Mouse (Mus musculus): ENCODE data around the gene Gm49320. TPM values are rescaled to one million over a fixed set of nuclear protein-coding genes. Genes with fewer than 3 reads are reported as not detected.
"Not testable (repeated sequence)": the region's sequence is repeated elsewhere in the genome, so short reads cannot be mapped to it uniquely, and the experiment has no call there.

Gene Gm49320
- total and polyA plus RNA-seq, 3 experiments = 2.0 TPM; not detected in 2

- H3K36me3 ChIP-seq (ENCODE audit: control insufficient read depth in 1 of 2, insufficient read depth in 2 of 2, low read length in 2 of 2) = peaks cover 0 to 6% of the 10 kb centered on the region in 2 experiments; a peak in 2 of 4 replicates
- H3K27ac ChIP-seq (ENCODE audit: control insufficient read depth, low read depth, low read length) = no peak overlapping the region
- peaks cover 0 to 20% of the 10 kb centered on the region in 2 experiments; a peak in 2 of 4 replicates for H3K4me1 ChIP-seq (ENCODE audit: control insufficient read depth in 1 of 2, insufficient read depth in 2 of 2, low read length in 2 of 2)
- H3K27me3 ChIP-seq (ENCODE audit: control insufficient read depth in 1 of 2, insufficient read depth in 2 of 2, low read length in 2 of 2) = no peaks in the 10 kb centered on the region
- peak; percentile 62 for DNase-seq (ENCODE audit: low read depth, low spot score)
- H3K9me3 ChIP-seq (replicated peaks; ENCODE audit: insufficient read depth, low read length) = no peaks in the 10 kb centered on the region
- H3K9ac ChIP-seq (ENCODE audit: control insufficient read depth, low read depth, low read length, poor library complexity, severe bottlenecking) = peak overlapping the region; percentile 95
- TF ChIP-seq SMC3 (IDR thresholded peaks at IDR 0.05; ENCODE audit: low read depth, low read length) = peak; percentile 54
- TF ChIP-seq TAL1 (IDR thresholded peaks at IDR 0.05; ENCODE audit: low read length) = no peak
- TF ChIP-seq RAD21 (IDR thresholded peaks at IDR 0.05; ENCODE audit: low read depth, low read length) = peak; percentile 24
- no peak for TF ChIP-seq MYC (IDR thresholded peaks at IDR 0.05; ENCODE audit: low read depth, low read length)
- TF ChIP-seq USF2 (IDR thresholded peaks at IDR 0.05; ENCODE audit: borderline replicate concordance in 1 of 2, insufficient read depth in 1 of 2, low read depth in 1 of 2, low read length in 2 of 2) = no peak
- TF ChIP-seq ZMIZ1 (IDR thresholded peaks at IDR 0.05; ENCODE audit: low read depth, low read length) = no peak
- peak; percentile 8 to 45 (median 35); a peak in 4 of 6 replicates for TF ChIP-seq CTCF (IDR thresholded peaks at IDR 0.05 in 2 of 3, conservative IDR thresholded peaks at IDR 0.05 in 1 of 3; ENCODE audit: control insufficient read depth in 1 of 3, insufficient read depth in 1 of 3, low read depth in 2 of 3, low read length in 3 of 3, poor library complexity in 1 of 3, severe bottlenecking in 1 of 3)
- H3K79me2 ChIP-seq (ENCODE audit: control insufficient read depth, insufficient read depth, low read length, poor library complexity) = peaks cover 1% of the 10 kb centered on the region
- peak overlapping the region; percentile 73 to 83 for H3K4me3 ChIP-seq (ENCODE audit: control insufficient read depth in 1 of 2, insufficient read depth in 1 of 2, low read depth in 2 of 2, low read length in 2 of 2)
Measured at GRCm38 (mm10) chr8:4254001-4254400, 15.3 kb downstream of the Gm49320 start.

- peaks cover 0 to 20% of the 10 kb centered on the region in 2 experiments; a peak in 2 of 4 replicates for H3K4me1 ChIP-seq (ENCODE audit: control insufficient read depth in 1 of 2, insufficient read depth in 2 of 2, low read length in 2 of 2)
- H3K79me2 ChIP-seq (ENCODE audit: control insufficient read depth, insufficient read depth, low read length, poor library complexity); H3K9ac ChIP-seq (ENCODE audit: control insufficient read depth, low read depth, low read length, poor library complexity, severe bottlenecking); H3K9me3 ChIP-seq (replicated peaks; ENCODE audit: insufficient read depth, low read length); H3K36me3 ChIP-seq (ENCODE audit: control insufficient read depth in 1 of 2, insufficient read depth in 2 of 2, low read length in 2 of 2); DNase-seq (ENCODE audit: low read depth, low spot score); H3K27me3 ChIP-seq (ENCODE audit: control insufficient read depth in 1 of 2, insufficient read depth in 2 of 2, low read length in 2 of 2); H3K4me3 ChIP-seq (ENCODE audit: control insufficient read depth in 1 of 2, insufficient read depth in 1 of 2, low read depth in 2 of 2, low read length in 2 of 2); H3K27ac ChIP-seq (ENCODE audit: control insufficient read depth, low read depth, low read length): not testable (repeated sequence)
Measured at GRCm38 (mm10) chr8:4255471-4255870, 16.8 kb downstream of the Gm49320 start.

- no peak for TF ChIP-seq MXI1 (IDR thresholded peaks at IDR 0.05; ENCODE audit: low read depth, low read length)
- TF ChIP-seq EP300 (IDR thresholded peaks at IDR 0.05; ENCODE audit: low read depth in 1 of 2, low read length in 2 of 2) = no peak
- no peak for TF ChIP-seq MEF2A (IDR thresholded peaks at IDR 0.05; ENCODE audit: extremely low read depth, insufficient replicate concordance, low read depth, low read length, poor library complexity, severe bottlenecking)
- TF ChIP-seq ZKSCAN1 (IDR thresholded peaks at IDR 0.05; ENCODE audit: low read depth, low read length) = no peak
- TF ChIP-seq MAX (IDR thresholded peaks at IDR 0.05; ENCODE audit: low read length) = no peak
- no peak for TF ChIP-seq TCF12 (IDR thresholded peaks at IDR 0.05; ENCODE audit: low read depth, low read length)
- H3K79me2 ChIP-seq (ENCODE audit: control insufficient read depth, insufficient read depth, low read length, poor library complexity) = peaks cover 1% of the 10 kb centered on the region
- H3K4me1 ChIP-seq (ENCODE audit: control insufficient read depth in 1 of 2, insufficient read depth in 2 of 2, low read length in 2 of 2) = peaks cover 0 to 12% of the 10 kb centered on the region in 2 experiments; a peak in 2 of 4 replicates
Measured at GRCm38 (mm10) chr8:4256911-4257310, 18.2 kb downstream of the Gm49320 start.

More at GRCm38 (mm10) chr8:4256911-4257310, 18.2 kb downstream of the Gm49320 start:
- Histone ChIP-seq H3K27me3 (ENCODE audit: control insufficient read depth in 1 of 2, insufficient read depth in 2 of 2, low read length in 2 of 2) (no peaks in the 10 kb centered on the region), H3K27ac (ENCODE audit: control insufficient read depth, low read depth, low read length) (no peak overlapping the region), H3K4me3 (ENCODE audit: control insufficient read depth in 1 of 2, insufficient read depth in 1 of 2, low read depth in 2 of 2, low read length in 2 of 2) (no peak overlapping the region), H3K9me3 (replicated peaks; ENCODE audit: insufficient read depth, low read length) (no peaks in the 10 kb centered on the region), H3K36me3 (ENCODE audit: control insufficient read depth in 1 of 2, insufficient read depth in 2 of 2, low read length in 2 of 2) (peaks cover 2 to 9% of the 10 kb centered on the region in 2 experiments), H3K9ac (ENCODE audit: control insufficient read depth, low read depth, low read length, poor library complexity, severe bottlenecking) (no peak overlapping the region)
- no peak for DNase-seq (ENCODE audit: low read depth, low spot score)
